Mouse (Mus musculus) E14TG2a.4 (cell line): Measurements from ENCODE around the gene Aff3.

Source experiments
- CTCF ChIP-seq: conservative IDR thresholded peaks from 2 replicates; pipeline ENCODE4 v1.5.1; 2014; ENCODE audit warnings: low read length
- NANOG ChIP-seq: IDR thresholded peaks from 2 replicates; pipeline ENCODE4 v1.6.1; 2014; ENCODE audit warnings: borderline replicate concordance, low read length, mixed read lengths
- POU5F1 ChIP-seq: IDR thresholded peaks from 2 replicates; pipeline ENCODE4 v1.6.1; 2014; ENCODE audit warnings: low read length, borderline replicate concordance

GRCm38 (mm10) chr1:38441800-38442199, 223.0 kb downstream of the Aff3 start:
- TF ChIP-seq CTCF (no peak), NANOG (no peak), POU5F1 (no peak)
